Mouse (Mus musculus): ENCODE measurements around the gene Vcp. TPM values are rescaled to one million over a fixed set of nuclear protein-coding genes. Genes with fewer than 3 reads are reported as not detected.
"Not testable (repeated sequence)": the region's sequence is repeated elsewhere in the genome, so short reads cannot be mapped to it uniquely, and the experiment has no call there.

Vcp gene
- polyA plus RNA-seq, 1 experiment from 2014 or later = 600 TPM

DNA sequence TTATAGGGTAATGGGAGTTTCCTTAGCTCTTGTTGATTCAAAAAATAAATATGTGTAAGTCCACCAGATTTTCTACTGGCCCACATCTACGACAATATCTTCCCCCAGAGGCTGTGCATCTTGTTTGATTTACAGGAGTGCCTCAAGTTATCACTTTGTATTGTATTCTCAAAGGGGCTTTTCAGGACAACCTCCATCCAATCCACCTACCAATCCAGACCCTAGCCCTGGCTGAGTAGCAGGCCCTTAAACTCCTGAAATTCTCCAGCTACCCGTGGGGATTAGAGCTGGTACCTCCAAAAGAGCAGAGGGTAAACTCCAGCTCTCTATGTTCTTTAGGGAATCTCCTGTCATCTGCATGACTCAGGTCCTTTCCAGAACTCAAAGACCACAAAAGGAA lies 2.3 kb downstream of the Vcp start:
- peak overlapping the region; percentile 87 for H3K4me3 ChIP-seq
- no peaks in the 10 kb centered on the region for H3K9me3 ChIP-seq
- H3K27ac ChIP-seq = no peak overlapping the region
- H3K27me3 ChIP-seq (ENCODE audit: insufficient read depth, poor library complexity, severe bottlenecking) = no peaks in the 10 kb centered on the region
- DNase-seq (ENCODE audit: low spot score) = no peak
- peaks cover 62% of the 10 kb centered on the region for H3K36me3 ChIP-seq
- 77% methylated on average over 2 of the region's 2 CpGs for WGBS
- H3K4me1 ChIP-seq (replicated peaks) = peaks cover 28% of the 10 kb centered on the region

DNA sequence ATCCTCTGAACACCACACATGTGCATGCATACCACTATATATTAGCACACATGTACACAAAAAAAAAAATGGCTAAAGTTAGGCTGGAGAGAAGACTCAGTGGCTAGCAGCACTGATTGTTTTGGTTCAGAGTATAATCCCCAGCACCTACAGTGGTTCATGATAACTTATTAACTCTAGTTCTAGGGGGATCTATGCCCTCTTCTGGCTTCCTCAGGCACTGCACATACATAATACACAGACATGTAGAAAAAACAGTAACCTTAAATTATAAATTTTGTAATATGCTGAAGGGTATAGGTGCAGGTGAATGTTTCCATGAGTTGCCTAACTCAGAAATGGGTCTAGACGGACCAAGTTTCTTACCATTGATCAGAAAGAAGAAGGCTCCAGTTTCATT lies 12.0 kb downstream of the Vcp start:
- Histone ChIP-seq H3K36me3 (peaks cover 100% of the 10 kb centered on the region), H3K4me3 (no peak overlapping the region), H3K27ac (no peak overlapping the region), H3K27me3 (ENCODE audit: insufficient read depth, poor library complexity, severe bottlenecking) (no peaks in the 10 kb centered on the region), H3K4me1 (replicated peaks) (no peaks in the 10 kb centered on the region), H3K9me3 (no peaks in the 10 kb centered on the region)
- no peak for DNase-seq (ENCODE audit: low spot score)
- 90% methylated on average over 1 of the region's 1 CpGs for WGBS

DNA sequence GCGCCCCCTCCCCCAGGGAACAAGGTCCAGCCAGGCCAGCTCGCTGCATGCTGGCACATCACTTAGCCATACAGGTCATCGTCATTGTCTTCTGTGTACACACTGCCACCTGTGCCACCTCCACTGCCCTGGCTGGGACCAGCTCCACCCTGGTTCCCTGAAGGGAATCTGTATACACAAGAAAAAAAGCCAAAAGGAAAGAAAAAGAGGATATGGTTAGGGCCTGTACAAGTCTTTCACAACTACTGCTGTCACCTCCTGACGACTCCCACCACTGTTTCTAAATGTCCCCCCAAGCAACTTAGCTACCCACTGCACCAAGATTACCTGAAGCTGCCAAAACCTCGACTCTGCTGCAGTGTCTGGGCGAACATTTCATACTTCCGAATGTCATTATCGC lies 19.8 kb downstream of the Vcp start:
- not testable (repeated sequence) for DNase-seq (ENCODE audit: low spot score); H3K9me3 ChIP-seq; H3K27ac ChIP-seq; H3K4me1 ChIP-seq (replicated peaks); H3K4me3 ChIP-seq; H3K27me3 ChIP-seq (ENCODE audit: insufficient read depth, poor library complexity, severe bottlenecking)
- peaks cover 99% of the 10 kb centered on the region for H3K36me3 ChIP-seq
- WGBS = 95% methylated on average over 8 of the region's 8 CpGs

DNA sequence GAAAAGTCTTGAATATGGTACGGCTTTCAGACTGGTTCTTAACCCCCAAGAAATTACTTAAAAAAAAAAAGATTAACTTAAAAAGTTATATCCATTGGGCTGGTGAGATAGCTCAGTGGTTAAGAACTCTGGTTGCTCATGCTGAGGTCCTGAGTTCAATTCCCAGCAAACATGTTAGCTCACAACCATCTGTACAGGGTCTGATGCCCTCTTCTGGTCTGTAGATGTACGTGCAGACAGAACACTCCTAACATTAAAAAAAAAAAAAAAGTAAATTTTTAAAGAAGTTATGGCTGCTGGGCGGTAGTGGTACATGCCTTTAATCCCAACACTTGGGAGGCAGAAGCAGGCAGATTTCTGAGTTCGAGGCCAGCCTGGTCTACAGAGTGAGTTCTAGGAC lies 22.2 kb downstream of the Vcp start:
- Histone ChIP-seq H3K36me3 (peaks cover 79% of the 10 kb centered on the region), H3K4me1 (replicated peaks) (no peaks in the 10 kb centered on the region), H3K27ac (no peak overlapping the region), H3K27me3 (ENCODE audit: insufficient read depth, poor library complexity, severe bottlenecking) (no peaks in the 10 kb centered on the region), H3K9me3 (no peaks in the 10 kb centered on the region), H3K4me3 (no peak overlapping the region)
- 93% methylated on average over 4 of the region's 4 CpGs for WGBS
- no peak for DNase-seq (ENCODE audit: low spot score)

DNA sequence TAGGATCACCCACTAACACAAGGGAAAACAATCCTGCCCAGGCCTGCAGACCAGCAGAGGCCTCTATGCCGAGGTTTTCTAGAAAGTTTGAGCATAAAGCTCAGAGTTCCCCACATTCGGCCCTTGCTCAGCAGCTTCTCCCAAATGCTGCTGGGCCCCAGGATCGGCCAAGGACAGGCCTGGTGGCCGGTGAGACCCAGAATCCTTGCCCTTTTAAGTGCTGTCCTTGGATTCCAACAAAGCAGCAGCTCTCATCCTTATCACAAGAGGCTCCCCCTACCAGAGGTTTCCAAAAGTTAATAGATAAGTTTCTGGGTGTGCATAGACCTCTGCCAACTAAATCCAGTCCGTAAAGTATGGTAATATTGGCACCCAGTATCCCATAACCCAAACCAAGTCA lies 26.4 kb downstream of the Vcp start:
- WGBS = 88% methylated on average over 5 of the region's 5 CpGs
- no peaks in the 10 kb centered on the region for H3K4me1 ChIP-seq (replicated peaks)

DNA sequence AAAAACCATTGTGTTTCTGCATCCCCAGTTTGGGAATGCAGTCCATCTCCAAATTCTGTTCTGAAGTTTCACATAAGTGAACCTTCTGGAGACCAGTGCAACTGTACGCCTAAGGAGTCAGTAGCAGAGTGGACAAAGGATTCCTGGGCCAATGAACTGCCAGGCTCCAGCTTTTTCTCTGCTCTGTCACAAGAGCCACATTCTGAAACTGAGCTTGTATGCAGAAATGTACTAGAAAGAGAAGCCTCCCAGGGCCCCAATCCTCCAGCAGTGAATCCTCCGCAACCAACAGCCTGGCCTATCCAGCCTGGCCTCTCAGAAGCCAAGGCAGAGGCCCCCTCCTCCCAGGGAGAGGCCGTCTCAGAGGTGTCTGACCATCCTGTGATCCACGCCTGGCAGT lies 27.4 kb downstream of the Vcp start:
- Histone ChIP-seq H3K27ac (no peak overlapping the region), H3K36me3 (peaks cover 28% of the 10 kb centered on the region), H3K4me3 (no peak overlapping the region), H3K9me3 (no peaks in the 10 kb centered on the region), H3K4me1 (replicated peaks) (no peaks in the 10 kb centered on the region), H3K27me3 (ENCODE audit: insufficient read depth, poor library complexity, severe bottlenecking) (no peaks in the 10 kb centered on the region)
- WGBS = 73% methylated on average over 4 of the region's 4 CpGs
- DNase-seq (ENCODE audit: low spot score) = no peak

More for the DNA sequence above, 26.4 kb downstream of the Vcp start:
- Histone ChIP-seq H3K4me3 (no peak overlapping the region), H3K27me3 (ENCODE audit: insufficient read depth, poor library complexity, severe bottlenecking) (no peaks in the 10 kb centered on the region), H3K9me3 (no peaks in the 10 kb centered on the region), H3K36me3 (peaks cover 37% of the 10 kb centered on the region), H3K27ac (no peak overlapping the region)
- no peak for DNase-seq (ENCODE audit: low spot score)

DNA sequence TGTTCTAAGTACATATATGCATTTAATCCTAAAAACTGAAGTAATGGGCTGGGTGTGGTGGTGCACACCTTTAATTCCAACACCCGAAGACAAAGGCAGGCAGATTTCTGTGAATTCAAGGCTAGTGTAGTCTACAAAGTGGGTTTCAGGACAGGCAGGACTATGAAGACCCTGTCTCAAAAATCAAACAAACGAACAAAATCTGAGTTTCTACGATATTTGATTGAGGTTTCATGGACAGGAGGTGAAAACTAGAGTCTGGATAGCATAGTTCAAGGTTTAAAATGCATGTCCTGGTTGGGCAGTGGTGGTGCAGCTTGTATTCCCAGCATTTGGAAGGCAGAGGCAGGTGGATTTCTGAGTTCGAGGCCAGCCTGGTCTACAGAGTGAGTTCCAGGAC lies 31.0 kb downstream of the Vcp start, which contains the start of gene 1700022I11Rik:
1700022I11Rik (plus strand) TSS at position 301 of the 400 bp plus-strand sequence.
- H3K9me3 ChIP-seq = no peaks in the 10 kb centered on the region
- 88% methylated on average over 4 of the region's 4 CpGs for WGBS
- H3K27ac ChIP-seq = no peak within 1 kb of the TSS

DNA sequence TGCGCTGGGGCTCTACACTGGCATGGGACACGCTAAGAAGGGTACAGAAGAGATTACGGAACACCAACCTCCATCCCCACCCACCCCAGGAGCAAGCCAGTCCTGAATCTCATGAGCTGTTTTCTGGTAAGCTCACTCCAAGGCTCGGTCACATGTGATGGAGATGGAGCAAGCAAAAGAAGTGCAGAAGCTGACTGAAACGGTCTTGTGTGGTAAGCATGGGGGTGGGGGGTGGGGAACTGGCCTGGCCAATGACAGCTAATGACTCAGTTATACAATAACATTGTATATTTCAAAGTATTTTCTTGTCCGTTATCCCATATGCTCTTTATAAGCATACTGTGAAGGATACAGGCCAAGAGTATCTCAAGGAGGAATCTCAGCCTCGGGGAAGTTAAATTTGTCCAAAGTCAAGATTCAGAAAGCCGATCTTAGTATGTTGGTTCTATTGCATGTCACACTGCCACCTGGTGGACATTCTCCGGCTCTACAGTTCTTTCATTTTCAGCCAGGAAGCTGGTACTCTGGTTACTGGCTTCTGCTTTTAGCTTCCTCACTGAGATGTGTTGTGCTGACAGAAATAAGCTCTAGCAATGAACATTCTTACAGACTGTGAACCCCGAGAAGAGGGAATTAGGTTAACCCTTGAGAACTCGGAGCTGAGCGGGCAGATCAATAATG lies 35.1 kb downstream of the Vcp start:
- Histone ChIP-seq H3K36me3 (no peaks in the 10 kb centered on the region; the same call in 1 of the 2 replicates), H3K27ac (no peak overlapping the region), H3K9me3 (no peaks in the 10 kb centered on the region), H3K4me3 (peak overlapping the region; percentile 30), H3K27me3 (ENCODE audit: insufficient read depth, poor library complexity, severe bottlenecking) (no peaks in the 10 kb centered on the region), H3K4me1 (replicated peaks) (peaks cover 8% of the 10 kb centered on the region)
- peak; percentile 59 for DNase-seq (ENCODE audit: low spot score)
- WGBS = 15% methylated on average over 12 of the region's 12 CpGs

More for the DNA sequence above, 31.0 kb downstream of the Vcp start, which contains the start of gene 1700022I11Rik:
- Histone ChIP-seq H3K4me3 (no peak within 1 kb of the TSS), H3K27me3 (ENCODE audit: insufficient read depth, poor library complexity, severe bottlenecking) (no peaks in the 10 kb centered on the region), H3K4me1 (replicated peaks) (peaks cover 8% of the 10 kb centered on the region), H3K36me3 (no peaks in the 10 kb centered on the region; the same call in 1 of the 2 replicates)
- DNase-seq (ENCODE audit: low spot score) = no peak

DNA sequence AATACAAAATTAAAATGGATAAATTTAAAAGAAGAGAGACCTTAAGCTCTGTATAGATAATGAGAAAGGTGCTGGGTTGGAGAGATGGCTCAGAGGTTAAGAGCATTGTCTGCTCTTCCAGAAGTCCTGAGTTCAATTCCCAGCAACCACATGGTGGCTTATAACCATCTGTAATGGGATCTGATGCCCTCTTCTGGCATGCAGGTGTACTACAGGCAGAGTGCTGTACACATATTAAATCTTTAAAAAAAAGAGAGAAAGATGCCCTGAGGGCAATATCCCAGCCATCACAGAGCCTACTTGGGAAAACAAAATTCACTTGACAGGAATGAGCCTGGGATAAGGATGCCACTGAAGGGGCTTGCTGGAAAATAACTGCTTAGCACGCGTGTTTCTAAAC lies 36.8 kb downstream of the Vcp start:
- Histone ChIP-seq H3K27ac (no peak overlapping the region), H3K4me3 (no peak overlapping the region), H3K36me3 (peaks cover 6% of the 10 kb centered on the region), H3K4me1 (replicated peaks) (peaks cover 8% of the 10 kb centered on the region), H3K9me3 (no peaks in the 10 kb centered on the region), H3K27me3 (ENCODE audit: insufficient read depth, poor library complexity, severe bottlenecking) (no peaks in the 10 kb centered on the region)
- no peak for DNase-seq (ENCODE audit: low spot score)
- 96% methylated on average over 2 of the region's 2 CpGs for WGBS

DNA sequence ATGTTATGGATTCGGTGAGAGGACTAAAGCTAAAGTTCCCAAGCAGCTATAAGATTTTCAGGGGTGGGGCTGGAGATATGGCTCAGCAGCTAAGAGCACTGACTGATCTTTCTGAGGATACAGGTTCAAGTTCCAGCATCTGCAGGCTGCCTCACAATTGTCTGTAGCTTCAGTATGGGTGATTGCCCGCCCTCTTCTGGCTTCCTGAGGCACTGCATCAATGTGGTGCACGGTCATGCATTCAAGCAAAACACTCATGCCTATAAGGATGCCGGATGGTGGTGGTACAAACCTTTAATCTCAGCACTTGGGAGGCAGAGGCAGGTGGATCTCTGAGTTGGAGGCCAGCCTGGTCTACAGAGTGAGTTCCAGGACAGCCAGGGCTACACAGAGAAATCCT lies 38.7 kb downstream of the Vcp start:
- peak; percentile 62 for DNase-seq (ENCODE audit: low spot score)
- Histone ChIP-seq H3K36me3 (peaks cover 25% of the 10 kb centered on the region), H3K27me3 (ENCODE audit: insufficient read depth, poor library complexity, severe bottlenecking) (no peaks in the 10 kb centered on the region), H3K4me1 (replicated peaks) (peaks cover 8% of the 10 kb centered on the region), H3K4me3 (no peak overlapping the region), H3K27ac (no peak overlapping the region), H3K9me3 (no peaks in the 10 kb centered on the region)
- WGBS = 34% methylated on average over 4 of the region's 4 CpGs

DNA sequence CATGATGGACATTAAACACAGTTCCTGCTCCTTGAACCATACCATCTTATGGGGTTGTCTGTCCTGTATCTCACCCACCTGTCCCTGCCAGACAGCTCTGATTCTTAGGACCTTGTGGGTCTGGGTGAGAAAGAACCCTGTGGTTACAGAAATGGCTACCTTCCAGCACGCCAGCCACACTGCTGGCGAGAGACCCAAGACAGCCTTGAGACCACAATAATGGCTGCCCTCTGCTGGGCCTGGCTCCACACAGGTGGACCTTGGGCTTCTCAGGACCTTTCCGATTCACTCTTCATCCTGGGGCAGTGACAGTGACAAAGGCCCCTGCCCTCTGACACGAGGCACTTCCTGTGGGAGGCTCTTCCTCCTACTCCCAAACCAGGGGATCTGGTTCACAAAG lies 40.9 kb downstream of the Vcp start:
- H3K9me3 ChIP-seq = no peaks in the 10 kb centered on the region
- H3K27me3 ChIP-seq (ENCODE audit: insufficient read depth, poor library complexity, severe bottlenecking) = no peaks in the 10 kb centered on the region
- peaks cover 5% of the 10 kb centered on the region for H3K4me1 ChIP-seq (replicated peaks)
- no peak overlapping the region for H3K4me3 ChIP-seq
- WGBS = 75% methylated on average over 4 of the region's 4 CpGs
- no peak overlapping the region for H3K27ac ChIP-seq
- DNase-seq (ENCODE audit: low spot score) = no peak
- peaks cover 44% of the 10 kb centered on the region for H3K36me3 ChIP-seq

DNA sequence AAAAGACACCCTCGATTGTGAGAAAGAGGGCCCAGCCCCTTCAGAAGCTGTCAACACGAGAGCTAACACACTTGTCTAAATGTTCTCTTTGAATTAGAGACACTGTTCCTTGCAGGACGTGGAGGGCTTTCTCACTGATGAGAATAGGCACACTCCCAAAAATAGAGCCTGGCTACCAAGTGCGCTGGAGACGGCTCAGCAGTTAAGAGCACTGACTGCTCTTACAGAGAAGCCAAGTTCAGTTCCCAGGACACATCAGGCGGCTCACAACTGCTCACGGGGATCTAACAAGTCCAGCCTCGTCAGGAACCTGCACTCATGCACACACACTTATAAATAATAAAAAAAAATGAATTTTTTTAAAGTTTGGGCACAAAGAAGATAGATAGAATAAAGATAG lies 41.4 kb downstream of the Vcp start:
- Histone ChIP-seq H3K36me3 (peaks cover 44% of the 10 kb centered on the region), H3K9me3 (no peaks in the 10 kb centered on the region), H3K4me3 (no peak overlapping the region), H3K4me1 (replicated peaks) (peaks cover 10% of the 10 kb centered on the region), H3K27me3 (ENCODE audit: insufficient read depth, poor library complexity, severe bottlenecking) (no peaks in the 10 kb centered on the region), H3K27ac (no peak overlapping the region)
- 75% methylated on average over 8 of the region's 8 CpGs for WGBS
- DNase-seq (ENCODE audit: low spot score) = no peak

DNA sequence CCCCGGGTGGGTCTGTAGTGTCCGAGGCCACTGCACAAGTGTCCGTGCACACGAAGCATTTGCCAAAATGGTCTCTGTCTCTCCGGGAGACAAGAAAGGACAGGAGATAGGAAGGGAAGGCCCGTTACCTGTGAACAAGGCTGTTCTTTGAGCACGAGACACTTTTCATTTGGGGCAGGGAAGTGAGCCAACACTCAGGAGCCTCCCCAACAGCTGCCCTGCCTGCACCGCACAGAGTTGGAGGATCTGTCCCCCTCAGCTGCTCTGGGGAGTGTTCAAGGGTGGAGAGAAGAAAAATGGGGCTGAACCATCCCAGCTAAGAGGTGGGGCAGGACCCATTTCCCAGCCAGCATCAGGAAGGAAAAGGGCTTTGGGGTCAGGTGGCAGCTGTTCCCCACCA lies 42.3 kb downstream of the Vcp start:
- WGBS = 93% methylated on average over 8 of the region's 8 CpGs
- Histone ChIP-seq H3K9me3 (no peaks in the 10 kb centered on the region), H3K27me3 (ENCODE audit: insufficient read depth, poor library complexity, severe bottlenecking) (no peaks in the 10 kb centered on the region), H3K4me1 (replicated peaks) (peaks cover 19% of the 10 kb centered on the region), H3K4me3 (no peak overlapping the region), H3K36me3 (peaks cover 53% of the 10 kb centered on the region), H3K27ac (no peak overlapping the region)
- DNase-seq (ENCODE audit: low spot score) = no peak

DNA sequence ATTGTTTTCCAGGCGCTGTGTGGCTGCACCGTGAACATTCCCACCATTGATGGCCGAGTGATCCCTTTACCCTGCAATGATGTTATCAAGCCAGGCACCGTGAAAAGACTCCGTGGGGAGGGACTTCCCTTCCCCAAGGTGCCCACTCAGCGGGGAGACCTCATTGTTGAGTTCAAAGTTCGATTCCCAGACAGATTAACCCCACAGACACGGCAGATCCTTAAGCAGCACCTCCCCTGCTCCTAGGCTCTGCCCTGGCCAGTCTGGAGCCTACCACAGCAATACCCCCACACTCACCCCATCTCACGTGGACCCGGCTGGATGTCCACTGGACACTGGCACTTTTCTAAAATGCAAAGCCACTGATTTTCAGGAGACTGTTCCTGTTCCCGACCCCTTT lies 43.0 kb downstream of the Vcp start:
- H3K9me3 ChIP-seq = no peaks in the 10 kb centered on the region
- no peaks in the 10 kb centered on the region for H3K27me3 ChIP-seq (ENCODE audit: insufficient read depth, poor library complexity, severe bottlenecking)
- H3K4me1 ChIP-seq (replicated peaks) = peaks cover 26% of the 10 kb centered on the region
- H3K27ac ChIP-seq = no peak overlapping the region
- 86% methylated on average over 11 of the region's 11 CpGs for WGBS
- no peak overlapping the region for H3K4me3 ChIP-seq
- DNase-seq (ENCODE audit: low spot score) = no peak
- H3K36me3 ChIP-seq = peaks cover 59% of the 10 kb centered on the region
